Mouse (Mus musculus): ENCODE measurements around the gene Mmp2.

- TF ChIP-seq POLR2A (IDR thresholded peaks at IDR 0.05; ENCODE audit: insufficient read depth, low read depth, low read length), result no peak
- TF ChIP-seq CTCF (IDR thresholded peaks at IDR 0.05), result no peak
- no peak for TF ChIP-seq EP300 (IDR thresholded peaks at IDR 0.05; ENCODE audit: insufficient read depth, low read depth, low read length)
Measured at GRCm38 (mm10) chr8:92854673-92855072, 27.6 kb downstream of the Mmp2 start.

Measured in heart, adult 2 months (tissue).